Mouse (Mus musculus) kidney, postnatal 4 days (tissue): ENCODE measurements around the gene Prr11.
A peak's percentile ranks its signal among the peaks of the same experiment; 100 is the strongest.

Source experiments
- DNase-seq, 2 experiments: peaks; one replicate each; pipeline ENCODE4 v3.0.0; 2021; ENCODE audit warnings: mixed read lengths in 2 of 2

The Prr11 gene

GRCm38 (mm10) chr11:87046968-87047367, 61.5 kb downstream of the Prr11 start:
- peak in 1 of 2 experiments; percentile 10 for DNase-seq

- no peak for DNase-seq
These were observed 65.5 kb downstream of the Prr11 start for GRCm38 (mm10) chr11:87043052-87043451.

- peak; percentile 34 to 35 for DNase-seq
These were observed 69.1 kb downstream of the Prr11 start for GRCm38 (mm10) chr11:87039307-87039963.
